Mouse (Mus musculus): ENCODE measurements around the gene Tmc4.

DNA sequence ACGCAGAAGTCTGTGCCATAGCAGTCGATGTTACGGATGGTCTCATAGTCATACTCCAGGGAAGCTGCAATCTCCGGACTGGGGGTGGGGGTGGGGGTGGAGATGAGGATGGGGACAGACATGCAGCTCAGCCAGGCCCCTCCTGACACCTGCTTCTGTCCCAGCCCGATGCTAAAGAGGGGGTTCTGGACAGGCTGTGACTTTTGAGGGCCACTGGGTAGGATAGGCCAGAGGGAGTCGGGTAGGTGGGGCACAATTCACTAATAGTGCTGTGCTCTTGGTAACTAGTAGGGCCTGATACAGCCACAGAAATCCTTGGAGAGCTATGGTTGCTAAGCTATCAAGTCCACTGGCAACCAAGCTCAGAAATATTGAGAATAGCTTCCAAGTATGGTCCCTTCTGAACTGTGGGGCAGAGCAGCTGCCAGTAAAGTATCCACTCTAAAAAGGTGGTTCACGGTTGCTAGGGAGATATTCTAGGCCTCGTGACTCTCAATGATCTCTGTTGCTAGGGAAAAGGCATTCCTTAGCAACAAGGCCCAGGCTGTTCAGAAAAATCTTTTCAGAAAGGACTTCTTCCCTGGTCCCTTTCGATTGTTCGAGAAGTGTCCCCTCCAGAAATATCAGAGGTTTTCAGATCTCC, 6.7 kb upstream of the Tmc4 start:
- TF ChIP-seq CTCF (IDR thresholded peaks at IDR 0.05; ENCODE audit: borderline replicate concordance, extremely low read depth, insufficient read depth, insufficient read length) (no peak), POLR2A (IDR thresholded peaks at IDR 0.05; ENCODE audit: borderline replicate concordance, extremely low read depth, insufficient read depth, insufficient read length, poor library complexity, severe bottlenecking) (no peak)

All from brain, embryonic 14.5 days (tissue).